Mouse (Mus musculus) embryo, embryonic 10.5 days (tissue): ENCODE measurements at regions not wholly inside any gene's neighbourhood (a gene's known extent, or its start where the extent isn't known, plus 50 kb on each side); places are given as distances from the start of the nearest gene placed in this dataset.

Source experiments
- DNase-seq: peaks from one replicate; pipeline ENCODE4 v3.0.0-alpha.2; 2015; ENCODE audit warnings: low spot score

DNA sequence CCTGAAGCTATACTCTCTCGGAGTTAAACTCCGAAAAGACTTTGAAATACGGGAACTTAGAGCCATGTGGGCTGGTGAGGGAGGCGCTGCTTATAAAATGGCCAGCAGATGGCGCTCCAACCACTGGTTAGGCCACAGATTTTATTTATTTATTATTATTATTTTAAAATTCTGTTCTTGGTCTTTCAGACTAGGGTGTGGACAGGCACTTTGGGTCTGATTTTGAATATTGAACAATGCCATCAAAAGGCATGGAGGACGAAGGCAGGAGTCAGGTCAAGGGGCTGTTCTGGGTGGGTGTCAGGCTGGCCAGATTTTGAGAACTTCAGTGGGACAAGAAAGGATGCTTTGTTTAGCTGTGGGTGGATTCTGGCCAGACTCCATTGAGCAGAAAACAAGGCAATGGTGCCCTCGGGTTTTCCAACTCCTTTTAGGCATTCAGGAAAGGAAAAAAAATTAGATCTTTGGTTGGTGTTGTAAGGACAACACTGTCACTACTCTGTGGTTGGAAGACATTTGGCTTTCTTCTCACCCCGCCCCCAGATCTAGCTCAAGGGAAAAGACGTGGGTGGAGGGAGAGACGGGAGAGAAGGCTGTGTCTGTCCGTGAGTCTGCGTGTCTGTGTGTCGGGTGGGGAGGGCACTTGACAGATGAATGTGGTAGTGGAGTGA lies 319.5 kb downstream of the Med13l start:
- peak; percentile 90 for DNase-seq

GRCm38 (mm10) chr5:118880546-118880945 lies 320.1 kb downstream of the Med13l start:
- DNase-seq, result no peak

DNA sequence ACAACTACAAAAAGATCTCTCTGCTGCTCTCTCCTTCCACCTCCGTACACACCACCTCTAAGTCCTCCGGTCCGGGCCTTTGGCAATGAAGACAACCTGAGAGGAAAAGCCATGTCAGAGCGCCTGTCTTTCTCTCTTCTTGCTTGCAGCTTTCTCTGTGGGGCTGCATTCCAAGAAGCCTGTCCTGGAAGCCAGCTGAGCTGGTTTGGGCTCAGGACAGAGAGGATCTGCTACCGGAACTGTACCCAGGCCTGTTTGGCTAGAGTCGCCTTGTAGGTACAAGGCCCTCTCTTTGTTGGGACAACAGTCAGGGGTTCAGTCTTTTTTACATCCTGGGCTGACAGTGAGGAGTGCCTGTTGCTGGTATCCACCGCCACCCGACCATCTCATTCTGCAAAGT lies 321.4 kb downstream of the Med13l start:
- no peak for DNase-seq

GRCm38 (mm10) chr5:118888131-118888530 lies 327.7 kb downstream of the Med13l start:
- DNase-seq, result no peak

- DNase-seq, result no peak
These were observed 330.7 kb downstream of the Med13l start for GRCm38 (mm10) chr5:118891131-118891530.

DNA sequence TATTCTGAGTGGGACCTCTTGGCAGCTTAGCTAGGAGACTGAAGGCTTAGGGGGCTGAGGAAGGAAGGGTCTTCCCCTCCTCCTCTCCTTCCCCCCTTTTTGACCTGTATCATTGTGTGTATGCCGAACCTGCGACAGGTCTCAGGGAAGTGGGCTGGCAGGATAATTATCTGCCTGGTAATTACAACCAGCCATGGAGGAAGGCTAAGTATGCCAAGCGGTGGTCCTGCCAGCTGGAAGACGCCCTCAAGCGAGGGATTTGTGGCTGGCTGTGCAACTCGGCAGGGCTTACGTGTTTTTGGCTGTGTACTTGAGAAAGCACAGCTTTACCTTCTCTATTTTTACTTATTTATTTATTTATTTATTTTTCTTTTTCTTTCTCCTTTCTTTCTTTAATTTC lies 347.7 kb downstream of the Med13l start:
- no peak for DNase-seq

GRCm38 (mm10) chr5:118909756-118910155 lies 349.3 kb downstream of the Med13l start:
- no peak for DNase-seq

DNA sequence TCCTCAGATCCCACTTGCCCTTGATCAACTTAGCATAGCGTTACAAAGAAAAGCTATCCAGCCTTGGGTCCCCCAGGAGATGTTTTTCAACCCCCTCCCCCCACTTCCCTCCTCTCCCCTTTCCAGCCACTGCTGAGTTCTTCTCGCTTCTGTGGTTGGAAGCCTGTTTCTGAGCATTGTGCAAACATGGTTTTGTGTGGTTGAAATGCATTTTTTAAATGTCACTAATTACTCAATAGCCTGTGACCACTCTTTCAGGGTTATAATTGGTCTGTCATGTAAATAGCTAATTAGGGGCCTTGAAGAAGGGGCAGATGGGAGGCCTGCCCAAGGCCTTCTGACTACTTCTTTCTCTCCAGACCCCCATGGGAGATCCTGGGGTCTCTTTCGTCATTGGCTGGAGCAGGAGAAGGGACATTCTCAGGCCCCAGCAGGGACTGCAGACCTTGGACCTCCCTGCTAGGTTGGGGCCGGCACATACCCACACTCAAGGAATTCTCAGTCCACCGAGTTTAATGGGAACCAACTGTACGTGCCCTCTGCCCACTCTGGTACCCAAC lies 353.8 kb downstream of the Med13l start:
- no peak for DNase-seq

DNA sequence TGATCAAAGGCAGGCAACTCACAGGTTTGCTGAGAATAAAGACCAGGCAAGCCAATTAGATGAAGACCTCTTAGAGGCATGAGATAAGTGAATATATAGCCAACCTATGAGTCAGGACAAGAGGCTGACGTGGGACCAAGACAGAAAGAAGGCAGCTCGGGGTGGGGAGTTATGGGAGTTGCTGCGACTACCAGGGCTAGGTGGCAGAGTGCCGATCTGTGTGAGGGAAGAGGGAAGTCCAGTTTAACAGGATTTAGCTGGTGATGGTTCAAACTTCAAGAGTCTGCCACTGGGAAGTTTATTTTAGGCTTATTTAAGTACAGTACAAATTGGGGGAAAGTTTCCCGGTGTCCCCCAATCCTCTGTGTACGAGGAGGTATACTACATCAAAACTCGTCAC lies 362.9 kb downstream of the Med13l start:
- no peak for DNase-seq

- DNase-seq, result no peak
These were observed 368.6 kb downstream of the Med13l start for GRCm38 (mm10) chr5:118929037-118929436.

GRCm38 (mm10) chr5:118929990-118930501 lies 369.6 kb downstream of the Med13l start:
- peak; percentile 80 for DNase-seq

GRCm38 (mm10) chr5:118939336-118940039 lies 379.0 kb downstream of the Med13l start:
- DNase-seq, result no peak

DNA sequence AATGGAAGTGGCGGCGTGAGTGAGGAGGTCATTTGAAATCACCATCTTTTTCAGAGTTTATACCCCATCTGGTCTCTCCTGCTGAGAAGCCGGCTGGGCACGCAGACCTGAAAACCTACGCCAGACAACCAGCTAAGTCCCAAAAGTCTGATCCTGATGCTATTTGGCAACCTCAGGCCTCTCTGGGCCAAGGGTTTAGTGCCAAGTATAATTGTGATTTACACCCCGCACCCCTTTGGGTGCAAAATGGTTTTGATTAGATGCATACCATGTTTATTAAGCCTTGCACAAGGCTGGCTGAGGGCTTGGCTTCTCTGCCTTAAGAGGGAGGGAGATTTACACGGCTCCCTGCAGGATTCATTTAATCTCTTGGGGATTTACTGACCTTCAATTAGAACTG lies 383.8 kb downstream of the Med13l start:
- DNase-seq, result peak; percentile 51

DNA sequence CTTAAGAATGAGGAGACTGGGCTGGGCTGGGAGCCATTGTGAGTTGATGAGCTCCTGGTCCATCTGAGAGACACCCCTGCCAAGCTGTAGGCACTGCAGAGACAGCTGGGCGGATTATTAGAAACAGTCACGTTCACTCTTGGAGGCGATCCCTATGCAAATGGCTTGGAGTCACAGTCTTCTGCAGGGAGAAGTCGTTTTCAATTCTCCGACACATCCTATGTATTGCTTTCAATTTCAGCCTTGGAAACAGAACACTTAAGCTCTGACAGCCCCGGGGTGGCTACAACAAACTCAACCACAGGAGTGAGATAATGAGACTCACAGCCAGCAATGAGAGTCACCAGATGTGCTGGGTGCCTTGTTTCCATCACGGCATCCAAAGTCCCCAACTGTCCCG lies 385.6 kb downstream of the Med13l start:
- no peak for DNase-seq

- DNase-seq, result peak; percentile 44
These were observed 386.5 kb downstream of the Med13l start for GRCm38 (mm10) chr5:118946994-118947393.

DNA sequence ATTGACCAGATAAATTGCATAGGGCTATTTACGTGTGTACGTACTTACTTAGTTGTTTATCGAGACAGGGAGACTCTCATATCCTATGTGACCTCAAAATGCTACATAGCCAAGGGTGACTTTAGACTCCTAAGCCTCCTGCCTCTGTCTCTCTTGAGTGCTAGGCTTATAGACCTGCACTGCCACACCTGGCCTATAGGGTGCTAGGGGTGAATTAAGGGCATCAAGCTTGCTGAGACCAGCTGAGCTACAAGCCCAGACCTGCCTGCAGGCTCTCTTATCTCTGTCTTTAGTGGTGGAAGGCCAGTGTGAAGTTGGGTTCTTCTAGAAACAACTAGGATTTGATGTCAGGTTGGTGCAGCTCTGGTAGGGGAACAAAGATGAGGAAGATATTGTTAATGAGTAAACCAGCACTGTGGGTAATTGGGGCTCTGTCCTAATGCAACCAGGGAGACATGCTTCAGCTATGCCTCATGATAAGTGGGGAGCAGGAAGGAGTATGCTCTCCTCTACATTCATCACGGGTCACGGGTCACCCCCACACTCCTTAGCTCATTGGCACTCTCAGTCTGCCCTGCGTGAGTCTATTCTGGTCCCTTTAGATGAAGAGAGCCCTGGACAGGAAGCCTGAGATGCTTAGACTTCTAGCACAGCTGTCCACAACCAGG lies 387.8 kb downstream of the Med13l start:
- DNase-seq, result no peak

DNA sequence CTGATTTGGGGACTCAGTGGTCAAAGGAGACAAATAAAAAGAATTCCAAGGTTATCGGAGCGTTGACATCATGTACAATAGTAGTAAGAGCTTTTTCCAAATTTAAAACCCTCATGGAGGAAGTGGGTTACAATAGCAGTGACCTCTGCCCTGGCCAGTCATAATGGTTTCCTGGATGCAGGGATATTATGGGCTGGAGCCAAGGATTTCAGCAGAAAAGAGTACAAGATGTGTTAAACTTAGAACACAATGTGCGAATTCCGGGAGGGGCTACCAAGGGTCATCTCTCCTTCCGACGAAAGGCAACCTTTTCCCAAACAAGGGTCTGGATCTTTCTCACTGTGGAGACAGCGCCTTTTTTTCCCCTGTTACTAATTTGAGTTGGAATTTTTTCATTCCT lies 390.6 kb downstream of the Med13l start:
- DNase-seq, result no peak

DNA sequence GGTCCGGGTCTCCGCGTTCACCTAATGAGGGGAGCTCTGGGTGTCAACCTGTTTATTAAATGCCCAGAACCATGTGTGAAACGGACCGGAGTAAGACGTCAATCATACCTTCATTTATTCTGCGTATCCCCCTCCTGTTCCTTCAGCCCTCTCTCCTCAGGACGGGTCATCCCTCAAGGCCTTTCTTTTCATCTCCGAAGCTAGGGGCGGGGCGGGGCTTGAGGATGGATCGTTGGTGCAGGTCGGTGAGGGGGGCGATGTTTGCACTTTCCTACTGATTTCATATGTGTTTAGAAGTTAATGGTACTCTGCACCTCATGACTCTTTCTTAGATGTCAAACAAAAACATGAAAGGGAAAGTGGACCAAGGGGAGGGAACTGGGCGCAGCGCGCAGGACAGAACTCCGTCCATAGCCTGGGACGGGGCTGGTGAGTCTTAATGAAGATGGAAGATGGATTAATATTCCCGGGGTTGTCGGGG lies 400.1 kb downstream of the Med13l start:
- peak; percentile 39 for DNase-seq

DNA sequence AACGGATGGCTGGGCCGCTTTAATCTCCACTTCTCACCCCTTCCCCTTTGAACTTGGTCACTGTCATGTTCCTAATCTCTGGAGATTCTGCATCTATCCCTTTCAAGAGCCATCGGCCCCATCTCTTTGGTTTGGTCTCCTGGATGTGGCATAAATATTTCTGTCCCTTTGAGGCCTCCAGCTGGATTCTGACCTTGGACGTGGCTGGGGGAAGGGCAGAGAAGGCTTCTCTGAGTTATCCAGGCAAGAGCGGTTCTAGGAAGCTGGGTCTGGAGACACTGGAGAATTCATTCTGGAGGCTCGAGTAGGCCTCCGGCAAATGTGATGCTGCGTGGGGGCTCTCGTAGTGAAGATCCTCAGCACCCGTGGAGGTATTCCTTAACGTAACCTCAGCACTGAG lies 400.6 kb downstream of the Med13l start:
- no peak for DNase-seq

- DNase-seq, result no peak
These were observed 401.7 kb downstream of the Med13l start for GRCm38 (mm10) chr5:118962152-118962551.

GRCm38 (mm10) chr5:118963001-118963400 lies 402.5 kb downstream of the Med13l start:
- DNase-seq, result no peak

GRCm38 (mm10) chr5:118966901-118967300 lies 406.4 kb downstream of the Med13l start:
- no peak for DNase-seq

DNA sequence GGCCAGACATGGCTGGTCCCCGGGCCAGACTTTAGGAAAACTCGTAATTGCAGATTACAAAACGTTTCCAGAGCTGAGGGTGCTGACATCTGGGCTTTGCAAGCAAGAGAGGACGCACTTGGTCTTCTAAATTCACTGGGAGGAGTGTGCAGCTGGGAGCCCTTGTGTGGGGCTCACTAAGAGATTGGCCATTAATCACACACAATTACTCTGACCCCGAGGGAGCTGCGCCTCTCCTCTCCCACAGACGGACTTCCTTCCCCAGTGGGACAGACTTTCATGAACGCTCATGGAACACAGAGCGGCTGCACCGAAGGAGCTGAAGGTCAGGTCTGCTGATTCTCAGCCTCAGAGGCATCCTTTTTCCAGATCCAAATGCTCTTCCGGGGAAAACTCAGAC lies 407.2 kb downstream of the Med13l start:
- no peak for DNase-seq
